Mouse (Mus musculus): Measurements from ENCODE around the gene Sdc1.

DNA sequence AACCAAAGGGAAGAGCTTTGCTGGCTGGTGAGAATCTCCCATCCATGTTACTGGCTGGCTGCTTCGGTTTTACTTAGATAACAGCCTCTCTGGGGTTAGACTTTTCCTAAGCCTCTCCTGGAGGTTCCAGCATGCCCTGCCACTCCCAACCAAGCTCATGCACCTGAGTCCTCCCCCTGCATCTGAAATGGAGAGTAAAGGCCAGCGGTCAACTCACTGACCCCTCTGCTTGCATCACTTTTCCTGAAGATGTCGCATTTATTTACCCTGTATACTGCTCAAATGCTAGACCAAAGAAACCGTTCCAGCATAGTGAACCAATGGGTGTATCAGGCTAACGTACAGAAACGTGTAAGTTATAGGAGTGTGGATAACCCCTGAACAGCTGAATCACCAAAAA, 38.5 kb downstream of the Sdc1 start:
- TF ChIP-seq POLR2A (IDR thresholded peaks at IDR 0.05; ENCODE audit: low read depth, low read length), result no peak
- TF ChIP-seq CTCF (IDR thresholded peaks at IDR 0.05; ENCODE audit: extremely low read depth, insufficient read depth, insufficient read length, insufficient replicate concordance), result no peak

Measured in spleen, adult 2 months (tissue).